Comparison of ENCODE assay signal across 15 mouse cellular contexts in the genomic region with DNA sequence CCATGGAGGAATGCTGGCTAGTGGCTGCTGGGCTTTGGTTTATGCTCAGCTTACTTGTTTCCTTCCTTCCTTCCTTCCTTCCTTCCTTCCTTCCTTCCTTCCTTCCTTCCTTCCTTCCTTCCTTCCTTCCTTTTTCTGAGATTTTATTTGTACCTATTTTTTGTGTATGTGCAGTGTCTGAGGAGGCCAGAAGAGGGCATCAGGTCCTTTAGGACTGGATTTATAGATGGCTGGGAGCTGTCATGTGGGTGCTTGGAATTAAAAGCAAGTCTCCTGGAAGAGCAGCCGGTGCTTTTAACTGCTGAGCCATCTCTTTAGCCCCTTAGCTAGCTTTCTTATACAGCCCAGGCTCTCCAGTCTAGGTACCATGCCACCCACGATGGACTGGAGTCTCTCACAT.
DNase-seq lines count a peak whose midpoint lies in the region; TF ChIP-seq lines count a peak whose summit lies in the region.
"Had no signal": no experiment of that assay in that cellular context is flagged by ENCODE, and none has a peak within 500 bp of the region (broad histone marks: within the 10 kb centered on the region; RNA-seq: fewer than 3 reads in every experiment).

No protein-coding gene starts in this region.

- H3K27ac ChIP-seq in gastrocnemius, adult 2 months: no peak overlapping the region
- no peak overlapping the region for H3K27ac ChIP-seq in layer of hippocampus, adult 2 months
- H3K27ac ChIP-seq: forebrain, embryonic 10.5 days; limb, embryonic 13.5 days had no signal

- TF ChIP-seq CTCF in gastrocnemius, adult 2 months (IDR thresholded peaks at IDR 0.05): peak; percentile 45; the same call in 1 of the 2 replicates
- peak; percentile 60 for TF ChIP-seq CTCF in layer of hippocampus, adult 2 months (conservative IDR thresholded peaks at IDR 0.05)

- H3K4me3 ChIP-seq in gastrocnemius, adult 2 months: no peak overlapping the region
- no peak overlapping the region for H3K4me3 ChIP-seq in layer of hippocampus, adult 2 months
- H3K4me3 ChIP-seq: forebrain, embryonic 10.5 days; limb, embryonic 13.5 days had no signal

- no peak for DNase-seq in gastrocnemius, adult 2 months
- no peak for DNase-seq in gastrocnemius, postnatal 14 days
- no peak for DNase-seq in layer of hippocampus, adult 2 months (ENCODE audit: low spot score in 2 of 2)
- no peak for DNase-seq in layer of hippocampus, postnatal 36 days
- DNase-seq in ES-CJ7 (ENCODE audit: low read depth, low spot score): peak; percentile 20
- DNase-seq in adipocyte (ENCODE audit: low spot score): peak; percentile 44
- no peak for DNase-seq in spleen, adult 18-20 months
- DNase-seq in gastrocnemius, adult 8-10 months (ENCODE audit: low spot score in 2 of 2): no peak
- DNase-seq: adrenal gland, adult 8-10 months; gastrocnemius, postnatal 36 days; heart, postnatal 10 days; lung, postnatal 4 days; right cerebral cortex, postnatal 4 days had no signal

- intact Hi-C loops in gastrocnemius, adult 2 months (cut with DNase I): loop anchor here (5.0 kb wide), 1 partner anchor 188 kb away; no protein-coding TSS in a partner anchor
- intact Hi-C loops in gastrocnemius, postnatal 14 days (cut with DNase I; ENCODE audit: low total_unique reads): no loop called here

Comparison
In these comparisons a context has a peak if more than half of its experiments do, and no peak if none do; other contexts are left out.
1. DNase-seq: peak in ES-CJ7 (single experiment) and adipocyte (single experiment); none in gastrocnemius, adult 2 months (single experiment), gastrocnemius, postnatal 14 days (single experiment), layer of hippocampus, adult 2 months (0 of 2), layer of hippocampus, postnatal 36 days (0 of 2), spleen, adult 18-20 months (0 of 2) and gastrocnemius, adult 8-10 months (0 of 2).